Mouse (Mus musculus): ENCODE measurements around the gene R3hdm4. TPM values are rescaled to one million over a fixed set of nuclear protein-coding genes. Genes with fewer than 3 reads are reported as not detected.
A peak's percentile ranks its signal among the peaks of the same experiment; 100 is the strongest.

The R3hdm4 gene
- polyA plus RNA-seq, 1 experiment: 195 TPM

- TF ChIP-seq CTCF (IDR thresholded peaks at IDR 0.05; ENCODE audit: borderline replicate concordance, extremely low read depth, insufficient read depth, insufficient read length): no peak
- no peak for TF ChIP-seq POLR2A (IDR thresholded peaks at IDR 0.05; ENCODE audit: borderline replicate concordance, extremely low read depth, insufficient read depth, insufficient read length, poor library complexity, severe bottlenecking)
- no peak for DNase-seq (ENCODE audit: low read depth)
These were observed 11.7 kb downstream of the R3hdm4 start for GRCm38 (mm10) chr10:79909092-79909922.

- DNase-seq (ENCODE audit: low read depth): peak; percentile 98
- TF ChIP-seq CTCF (IDR thresholded peaks at IDR 0.05; ENCODE audit: borderline replicate concordance, extremely low read depth, insufficient read depth, insufficient read length) (no peak), POLR2A (IDR thresholded peaks at IDR 0.05; ENCODE audit: borderline replicate concordance, extremely low read depth, insufficient read depth, insufficient read length, poor library complexity, severe bottlenecking) (peak; percentile 85)
These were observed 12.6 kb downstream of the R3hdm4 start, which contains the start of gene Med16 for GRCm38 (mm10) chr10:79908167-79909091. Gene Med16 (minus strand): TSS chr10:79908923.

- no peak for DNase-seq (ENCODE audit: low read depth)
- TF ChIP-seq CTCF (IDR thresholded peaks at IDR 0.05; ENCODE audit: borderline replicate concordance, extremely low read depth, insufficient read depth, insufficient read length) (no peak), POLR2A (IDR thresholded peaks at IDR 0.05; ENCODE audit: borderline replicate concordance, extremely low read depth, insufficient read depth, insufficient read length, poor library complexity, severe bottlenecking) (no peak)
These were observed 13.6 kb downstream of the R3hdm4 start for GRCm38 (mm10) chr10:79907415-79907814.

- DNase-seq (ENCODE audit: low read depth): no peak
- TF ChIP-seq POLR2A (IDR thresholded peaks at IDR 0.05; ENCODE audit: borderline replicate concordance, extremely low read depth, insufficient read depth, insufficient read length, poor library complexity, severe bottlenecking): no peak
- TF ChIP-seq CTCF (IDR thresholded peaks at IDR 0.05; ENCODE audit: borderline replicate concordance, extremely low read depth, insufficient read depth, insufficient read length): no peak
These were observed 14.3 kb downstream of the R3hdm4 start for GRCm38 (mm10) chr10:79906712-79907111.

- TF ChIP-seq CTCF (IDR thresholded peaks at IDR 0.05; ENCODE audit: borderline replicate concordance, extremely low read depth, insufficient read depth, insufficient read length) (peak; percentile 47), POLR2A (IDR thresholded peaks at IDR 0.05; ENCODE audit: borderline replicate concordance, extremely low read depth, insufficient read depth, insufficient read length, poor library complexity, severe bottlenecking) (no peak)
- DNase-seq (ENCODE audit: low read depth): peak; percentile 86
These were observed 20.0 kb downstream of the R3hdm4 start for GRCm38 (mm10) chr10:79900951-79901410.

GRCm38 (mm10) chr10:79897316-79898245 lies 23.4 kb downstream of the R3hdm4 start:
- DNase-seq (ENCODE audit: low read depth): no peak
- TF ChIP-seq CTCF (IDR thresholded peaks at IDR 0.05; ENCODE audit: borderline replicate concordance, extremely low read depth, insufficient read depth, insufficient read length): no peak
- TF ChIP-seq POLR2A (IDR thresholded peaks at IDR 0.05; ENCODE audit: borderline replicate concordance, extremely low read depth, insufficient read depth, insufficient read length, poor library complexity, severe bottlenecking): no peak

GRCm38 (mm10) chr10:79896814-79897213 lies 24.2 kb downstream of the R3hdm4 start:
- no peak for DNase-seq (ENCODE audit: low read depth)
- TF ChIP-seq CTCF (IDR thresholded peaks at IDR 0.05; ENCODE audit: borderline replicate concordance, extremely low read depth, insufficient read depth, insufficient read length): no peak
- no peak for TF ChIP-seq POLR2A (IDR thresholded peaks at IDR 0.05; ENCODE audit: borderline replicate concordance, extremely low read depth, insufficient read depth, insufficient read length, poor library complexity, severe bottlenecking)

- TF ChIP-seq POLR2A (IDR thresholded peaks at IDR 0.05; ENCODE audit: borderline replicate concordance, extremely low read depth, insufficient read depth, insufficient read length, poor library complexity, severe bottlenecking) (no peak), CTCF (IDR thresholded peaks at IDR 0.05; ENCODE audit: borderline replicate concordance, extremely low read depth, insufficient read depth, insufficient read length) (no peak)
- DNase-seq (ENCODE audit: low read depth): no peak
These were observed 24.7 kb downstream of the R3hdm4 start for GRCm38 (mm10) chr10:79896306-79896705.

GRCm38 (mm10) chr10:79892451-79893118 lies 28.4 kb downstream of the R3hdm4 start:
- DNase-seq (ENCODE audit: low read depth): peak; percentile 76
- peak; percentile 88 for TF ChIP-seq CTCF (IDR thresholded peaks at IDR 0.05; ENCODE audit: borderline replicate concordance, extremely low read depth, insufficient read depth, insufficient read length)

- TF ChIP-seq CTCF (IDR thresholded peaks at IDR 0.05; ENCODE audit: borderline replicate concordance, extremely low read depth, insufficient read depth, insufficient read length) (no peak), POLR2A (IDR thresholded peaks at IDR 0.05; ENCODE audit: borderline replicate concordance, extremely low read depth, insufficient read depth, insufficient read length, poor library complexity, severe bottlenecking) (no peak)
- no peak for DNase-seq (ENCODE audit: low read depth)
These were observed 30.3 kb downstream of the R3hdm4 start, which contains the start of gene Cfd for GRCm38 (mm10) chr10:79890670-79891069. Gene Cfd (plus strand): TSS chr10:79890853.
